ENCODE assay signal across 16 mouse cellular contexts in the genomic region with DNA sequence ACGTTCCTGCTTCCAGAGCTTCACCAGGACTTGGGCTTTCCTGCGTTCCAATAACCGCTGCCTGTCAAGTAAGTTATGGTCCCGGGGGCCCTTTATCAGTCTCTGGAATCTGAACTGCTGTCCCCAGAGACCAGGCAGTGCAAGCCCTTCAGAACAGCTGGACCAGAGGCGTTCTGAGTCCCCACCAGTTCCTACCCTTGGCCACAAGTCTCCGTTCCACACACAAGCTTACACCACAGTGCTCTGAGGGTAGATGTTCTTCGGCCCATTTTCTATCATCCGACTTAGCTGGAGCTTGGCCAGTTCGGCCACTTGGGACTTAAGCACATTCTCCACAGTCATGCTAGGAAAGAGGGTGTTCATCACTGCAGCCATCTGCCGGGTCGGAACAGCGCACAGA. TPM values are rescaled to one million over a fixed set of nuclear protein-coding genes. Genes with fewer than 3 reads are reported as not detected.
"Had no signal": no experiment of that assay in that cellular context is flagged by ENCODE, and none has a peak within 500 bp of the region (broad histone marks: within the 10 kb centered on the region; RNA-seq: fewer than 3 reads in every experiment).

No protein-coding gene starts in this region.

- DNase-seq: left cerebral cortex, postnatal 4 days; lung, adult 18-20 months; right cerebral cortex, adult 18-20 months; right cerebral cortex, postnatal 25 days; thymus, adult 18-20 months; thymus, postnatal 14 days had no signal

- H3K27me3 ChIP-seq: limb, embryonic 13.5 days; neural tube, embryonic 13.5 days had no signal

- H3K27ac ChIP-seq: limb, embryonic 13.5 days; liver, embryonic 14.5 days; midbrain, embryonic 12.5 days; neural tube, embryonic 13.5 days had no signal

- H3K4me3 ChIP-seq: limb, embryonic 13.5 days; midbrain, embryonic 12.5 days; neural tube, embryonic 13.5 days had no signal

RNA-seq across cellular contexts. Expression of a gene that starts 17.0 kb away (rescaled TPM):
- total RNA-seq: left cerebral cortex, postnatal 10 days; liver, adult 2 months; megakaryocyte-erythroid progenitor cell, adult 5-6 weeks had no signal
- polyA plus RNA-seq: large intestine, adult 2 months; liver, adult 2 months; liver, embryonic 14.5 days had no signal

RNA-seq across cellular contexts. Expression of a gene that starts 26.4 kb away (rescaled TPM):
- total RNA-seq: liver, adult 2 months; megakaryocyte-erythroid progenitor cell, adult 5-6 weeks had no signal
- polyA plus RNA-seq: intestine, embryonic 16.5 days; large intestine, adult 2 months; liver, adult 2 months; urinary bladder, adult 2 months had no signal
